Mouse (Mus musculus) C2C12 (cell line): ENCODE data around the gene Kbtbd8. TPM values are rescaled to one million over a fixed set of nuclear protein-coding genes. Genes with fewer than 3 reads are reported as not detected.

Source experiments
- H3K27me3 ChIP-seq: one replicate; pipeline ENCODE4 v1.6.1; 2011; ENCODE audit not compliant: control insufficient read depth, insufficient read depth, insufficient read length
- H3K36me3 ChIP-seq: one replicate; pipeline ENCODE4 v1.6.1; 2011; ENCODE audit not compliant: control insufficient read depth, insufficient read depth
- H3K4me3 ChIP-seq: one replicate; pipeline ENCODE4 v1.5.1; 2011; ENCODE audit warnings: mild to moderate bottlenecking, control low read depth; ENCODE audit not compliant: poor library complexity, insufficient read depth, severe bottlenecking
- H3K79me2 ChIP-seq: one replicate; pipeline ENCODE4 v1.6.1; 2011; ENCODE audit not compliant: control insufficient read depth, insufficient read depth
- H3K79me3 ChIP-seq: one replicate; pipeline ENCODE4 v1.6.1; 2011; ENCODE audit warnings: low read depth, control low read depth
- H3ac ChIP-seq: one replicate; pipeline ENCODE3; 2011; ENCODE audit warnings: low read depth; ENCODE audit not compliant: control insufficient read depth, insufficient read length
- CEBPB ChIP-seq: IDR thresholded peaks from one replicate; pipeline ENCODE4 v1.6.1; 2011; ENCODE audit warnings: low read depth, mild to moderate bottlenecking, control low read depth, moderate library complexity
- CTCF ChIP-seq: IDR thresholded peaks from one replicate; pipeline ENCODE4 v1.5.1; 2011; ENCODE audit not compliant: control insufficient read depth, insufficient read depth, insufficient read length
- FOSL1 ChIP-seq: IDR thresholded peaks from one replicate; pipeline ENCODE4 v1.8.0; 2011; ENCODE audit warnings: mild to moderate bottlenecking, low read length; ENCODE audit not compliant: poor library complexity, insufficient read depth, severe bottlenecking
- MAX ChIP-seq: IDR thresholded peaks from one replicate; pipeline ENCODE4 v1.6.1; 2011; ENCODE audit warnings: mild to moderate bottlenecking, control low read depth
- MYOD1 ChIP-seq: IDR thresholded peaks from one replicate; pipeline ENCODE4 v1.6.1; 2011; ENCODE audit warnings: low read depth; ENCODE audit not compliant: control insufficient read depth, insufficient read length
- MYOG ChIP-seq: IDR thresholded peaks from one replicate; pipeline ENCODE4 v1.6.1; 2011; ENCODE audit not compliant: control insufficient read depth, insufficient read length; ENCODE audit errors: extremely low read depth
- USF1 ChIP-seq: IDR thresholded peaks from one replicate; pipeline ENCODE4 v1.6.1; 2011; ENCODE audit warnings: low read depth, mild to moderate bottlenecking, control low read depth, moderate library complexity
- polyA plus RNA-seq: library from polyadenylated mRNA; unstranded; fragments of >200 nt; fragmentation: generic; extraction: Trizol; gene quantifications from one replicate; pipeline ENCODE4 v1.2.1, GENCODE M21; 2012; ENCODE audit warnings: missing spikeins

Gene Kbtbd8
- polyA plus RNA-seq, 1 experiment = 0.51 TPM

GRCm38 (mm10) chr6:95117614-95118541 is 838 bp downstream of the Kbtbd8 start:
- peaks cover 12% of the 10 kb centered on the region for H3K36me3 ChIP-seq
- TF ChIP-seq CEBPB = no peak
- no peak for TF ChIP-seq MAX
- TF ChIP-seq CTCF = no peak
- TF ChIP-seq MYOD1 = no peak
- no peak for TF ChIP-seq FOSL1
- no peak for TF ChIP-seq MYOG
- no peak for TF ChIP-seq USF1
- no peaks in the 10 kb centered on the region for H3K79me2 ChIP-seq

DNA sequence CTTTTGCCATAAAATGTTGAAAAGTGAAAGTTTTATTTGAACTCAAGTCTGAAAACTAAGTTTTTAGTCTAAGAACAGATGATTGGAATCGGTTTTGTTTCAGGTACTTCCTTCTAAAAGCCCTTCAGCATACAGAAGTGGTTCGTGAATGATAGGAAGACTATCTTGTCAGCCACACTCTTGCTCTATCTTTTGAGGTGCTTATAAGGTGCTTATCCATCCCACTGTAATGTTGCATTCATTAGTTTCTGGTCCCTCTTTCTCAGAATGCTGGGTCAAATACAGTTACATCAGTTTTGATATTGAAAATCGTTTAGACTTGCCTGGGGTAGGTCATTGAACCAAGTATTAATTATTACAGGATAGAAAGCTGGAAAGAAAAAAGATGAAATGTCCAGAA is 2.3 kb downstream of the Kbtbd8 start:
- no peaks in the 10 kb centered on the region for H3K79me3 ChIP-seq
- peaks cover 12% of the 10 kb centered on the region for H3K36me3 ChIP-seq
- TF ChIP-seq FOSL1 (no peak), CEBPB (no peak), USF1 (no peak), MYOG (no peak), MYOD1 (no peak), MAX (no peak), CTCF (no peak)
- no peak overlapping the region for H3ac ChIP-seq
- H3K27me3 ChIP-seq = no peaks in the 10 kb centered on the region
- H3K79me2 ChIP-seq = no peaks in the 10 kb centered on the region
- H3K4me3 ChIP-seq = no peak overlapping the region

More at GRCm38 (mm10) chr6:95117614-95118541, 838 bp downstream of the Kbtbd8 start:
- Histone ChIP-seq H3K4me3 (peak overlapping the region; percentile 72), H3K79me3 (no peaks in the 10 kb centered on the region), H3ac (peak overlapping the region; percentile 96), H3K27me3 (no peaks in the 10 kb centered on the region)

- Histone ChIP-seq H3K4me3 (no peak overlapping the region), H3K79me3 (no peaks in the 10 kb centered on the region), H3K79me2 (no peaks in the 10 kb centered on the region), H3K36me3 (no peaks in the 10 kb centered on the region), H3K27me3 (no peaks in the 10 kb centered on the region), H3ac (no peak overlapping the region)
- TF ChIP-seq USF1 (no peak), CEBPB (no peak), FOSL1 (no peak), MAX (no peak), MYOD1 (no peak), CTCF (no peak), MYOG (no peak)
Observed at GRCm38 (mm10) chr6:95149931-95150534, 33.0 kb downstream of the Kbtbd8 start.

- Histone ChIP-seq H3K27me3 (no peaks in the 10 kb centered on the region), H3K79me3 (no peaks in the 10 kb centered on the region), H3K36me3 (no peaks in the 10 kb centered on the region), H3K4me3 (no peak overlapping the region), H3ac (no peak overlapping the region), H3K79me2 (no peaks in the 10 kb centered on the region)
- TF ChIP-seq MYOG = no peak
- no peak for TF ChIP-seq CTCF
- TF ChIP-seq FOSL1 = no peak
- no peak for TF ChIP-seq USF1
- TF ChIP-seq MYOD1 = no peak
- no peak for TF ChIP-seq MAX
- no peak for TF ChIP-seq CEBPB
Observed at GRCm38 (mm10) chr6:95150885-95151284, 33.8 kb downstream of the Kbtbd8 start.

DNA sequence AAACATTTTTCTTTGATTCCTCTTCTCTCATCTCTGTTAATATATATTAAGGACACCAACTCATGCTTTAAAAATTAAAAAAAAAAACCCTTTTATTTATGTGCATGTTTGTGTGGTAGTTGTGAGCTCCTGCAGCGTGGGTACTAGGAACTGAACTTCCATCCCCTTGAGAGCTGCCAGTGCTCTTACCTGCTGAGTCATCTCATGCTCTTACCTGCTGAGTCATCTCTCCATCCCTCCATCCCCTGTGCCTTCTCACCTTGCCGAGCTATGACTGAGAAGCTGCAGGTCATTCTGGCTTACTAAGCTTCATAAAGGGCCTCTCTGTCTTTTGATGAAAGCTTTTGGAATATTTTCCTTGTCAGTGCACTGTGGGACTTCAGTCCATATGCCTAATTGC is 34.5 kb downstream of the Kbtbd8 start:
- H3K79me3 ChIP-seq = no peaks in the 10 kb centered on the region
- TF ChIP-seq MYOD1 (no peak), MYOG (no peak), FOSL1 (no peak), CTCF (no peak), USF1 (no peak), CEBPB (no peak), MAX (no peak)
- H3K27me3 ChIP-seq = no peaks in the 10 kb centered on the region
- H3ac ChIP-seq = no peak overlapping the region
- H3K4me3 ChIP-seq = no peak overlapping the region
- no peaks in the 10 kb centered on the region for H3K79me2 ChIP-seq
- no peaks in the 10 kb centered on the region for H3K36me3 ChIP-seq
